Mouse (Mus musculus): ENCODE data around the gene Tmem114.

GRCm38 (mm10) chr16:8409197-8409596 lies 15.7 kb downstream of the Tmem114 start:
- TF ChIP-seq POLR2A (IDR thresholded peaks at IDR 0.05; ENCODE audit: insufficient read depth, low read depth, low read length) (no peak), CTCF (IDR thresholded peaks at IDR 0.05) (no peak), EP300 (IDR thresholded peaks at IDR 0.05; ENCODE audit: insufficient read depth, low read depth, low read length) (no peak)
